Mouse (Mus musculus) heart, adult 8-10 months (tissue): ENCODE results near the gene Actl7a. TPM values are rescaled to one million over a fixed set of nuclear protein-coding genes. Genes with fewer than 3 reads are reported as not detected.
A peak's percentile ranks its signal among the peaks of the same experiment; 100 is the strongest.

Experiments
- DNase-seq: peaks from one replicate; pipeline ENCODE4 v3.0.0; 2022; ENCODE audit warnings: low spot score
- total RNA-seq, 4 experiments: library from RNA; stranded (reverse); gene quantifications; 2 replicates each; pipeline ENCODE4 v1.2.4; 2022

Actl7a gene
- not detected for total RNA-seq

- DNase-seq: no peak
Observed at GRCm38 (mm10) chr4:56743363-56744195, at the start of gene Actl7a. Gene Actl7a, plus strand, starts transcription at chr4:56743413.

GRCm38 (mm10) chr4:56696401-56696800 is 46.8 kb upstream of the Actl7a start:
- no peak for DNase-seq

- no peak for DNase-seq
Observed at GRCm38 (mm10) chr4:56698671-56699070, 44.5 kb upstream of the Actl7a start.

GRCm38 (mm10) chr4:56702234-56702633 is 41.0 kb upstream of the Actl7a start:
- no peak for DNase-seq

- no peak for DNase-seq
Observed at GRCm38 (mm10) chr4:56713155-56713554, 30.1 kb upstream of the Actl7a start.

GRCm38 (mm10) chr4:56716801-56717200 is 26.4 kb upstream of the Actl7a start:
- no peak for DNase-seq

- no peak for DNase-seq
Observed at GRCm38 (mm10) chr4:56717932-56718331, 25.3 kb upstream of the Actl7a start.

- DNase-seq: no peak
Observed at GRCm38 (mm10) chr4:56718573-56719442, 24.4 kb upstream of the Actl7a start.

- DNase-seq: peak; percentile 33
Observed at GRCm38 (mm10) chr4:56719456-56719855, 23.8 kb upstream of the Actl7a start.

GRCm38 (mm10) chr4:56720403-56720802 is 22.8 kb upstream of the Actl7a start:
- DNase-seq: no peak

GRCm38 (mm10) chr4:56721469-56721868 is 21.7 kb upstream of the Actl7a start:
- no peak for DNase-seq

GRCm38 (mm10) chr4:56722346-56722745 is 20.9 kb upstream of the Actl7a start:
- no peak for DNase-seq

- no peak for DNase-seq
Observed at GRCm38 (mm10) chr4:56723237-56723636, 20.0 kb upstream of the Actl7a start.

- no peak for DNase-seq
Observed at GRCm38 (mm10) chr4:56725839-56726238, 17.4 kb upstream of the Actl7a start.

GRCm38 (mm10) chr4:56740020-56740485 is 3.2 kb upstream of the Actl7a start, which contains the start of gene Gm26657:
Gene Gm26657, plus strand, starts transcription at chr4:56740070.
- DNase-seq: no peak

- no peak for DNase-seq
Observed at GRCm38 (mm10) chr4:56740611-56741010, 2.6 kb upstream of the Actl7a start.

GRCm38 (mm10) chr4:56741041-56741493 is 2.1 kb upstream of the Actl7a start, which contains the start of gene Actl7b:
Gene Actl7b, minus strand, starts transcription at chr4:56741443.
- no peak for DNase-seq

- no peak for DNase-seq
Observed at GRCm38 (mm10) chr4:56742698-56743097, 515 bp upstream of the Actl7a start.

GRCm38 (mm10) chr4:56746345-56746744 is 3.1 kb downstream of the Actl7a start:
- no peak for DNase-seq

- DNase-seq: no peak
Observed at GRCm38 (mm10) chr4:56747456-56747855, 4.2 kb downstream of the Actl7a start.

- DNase-seq: no peak
Observed at GRCm38 (mm10) chr4:56756021-56756420, 12.8 kb downstream of the Actl7a start.

- DNase-seq: no peak
Observed at GRCm38 (mm10) chr4:56756966-56757600, 13.9 kb downstream of the Actl7a start.
